Mouse (Mus musculus): ENCODE data around the gene Gm16513. TPM values are rescaled to one million over a fixed set of nuclear protein-coding genes. Genes with fewer than 3 reads are reported as not detected.
"Not testable (repeated sequence)": the region's sequence is repeated elsewhere in the genome, so short reads cannot be mapped to it uniquely, and the experiment has no call there.

Gene Gm16513
- not detected for total RNA-seq (2021)
- long read RNA-seq, experiment 1: 0 reads
- long read RNA-seq, experiment 2: 0 reads

DNA sequence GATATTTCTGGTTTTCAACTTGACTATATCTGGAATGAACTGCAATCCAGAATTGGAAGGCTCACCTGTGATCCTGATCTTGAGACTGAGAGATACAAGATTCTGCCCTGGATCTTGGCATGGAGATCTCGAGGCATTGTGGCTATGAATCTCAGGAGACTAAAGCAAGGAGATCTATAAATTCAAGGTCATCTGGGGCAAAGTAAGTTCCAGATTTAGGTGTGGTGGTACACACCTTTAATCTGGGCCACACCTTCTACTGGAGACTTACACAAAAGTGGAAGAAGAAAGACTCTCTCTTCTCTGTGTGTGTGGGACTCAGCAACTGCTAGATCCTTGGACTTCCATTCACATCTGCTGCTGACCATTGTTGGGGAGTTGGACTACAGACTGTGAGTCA, at the start of gene Gm16513:
Gm16513 (plus strand) TSS at position 301 of the 400 bp plus-strand sequence.
- DNase-seq: not testable (repeated sequence)

Other genes starting within 250 kb of the Gm16513 start
- not detected for gene Gm6367, start 194.0 kb upstream of the Gm16513 start, total RNA-seq (2021)
- gene Gm7942, start 75.7 kb upstream of the Gm16513 start, total RNA-seq (2021): not detected
- not detected for gene Gm10424, start 90.1 kb downstream of the Gm16513 start, total RNA-seq (2021)
- not detected for gene Gm3259, start 123.3 kb downstream of the Gm16513 start, total RNA-seq (2021)

All from adrenal gland, postnatal 10 days (tissue).